23 mouse cellular contexts compared by ENCODE assay signal in genomic region chr3:100961501-100961900, GRCm38 (mm10). TPM values are rescaled to one million over a fixed set of nuclear protein-coding genes. Genes with fewer than 3 reads are reported as not detected.
A peak's percentile ranks its signal among the peaks of the same experiment; 100 is the strongest.
DNase-seq lines count a peak whose midpoint lies in the region; ATAC-seq lines count a peak whose summit lies in the region.
"Had no signal": no experiment of that assay in that cellular context is flagged by ENCODE, and none has a peak within 500 bp of the region (broad histone marks: within the 10 kb centered on the region; RNA-seq: fewer than 3 reads in every experiment).

No protein-coding gene starts in this region.

- 0 out of 2 replicates have a peak overlapping the region, but pooled peaks have one; percentile 7 for H3K4me2 ChIP-seq in heart, embryonic 15.5 days
- no peak overlapping the region for H3K4me2 ChIP-seq in liver, embryonic 13.5 days
- no peak overlapping the region for H3K4me2 ChIP-seq in stomach, embryonic 16.5 days (ENCODE audit: low read depth, low read length)
- H3K4me2 ChIP-seq: hindbrain, embryonic 12.5 days; liver, embryonic 15.5 days; midbrain, embryonic 12.5 days; neural tube, embryonic 13.5 days had no signal

- H3K4me3 ChIP-seq in heart, embryonic 10.5 days, result no peak overlapping the region
- no peak overlapping the region for H3K4me3 ChIP-seq in heart, embryonic 15.5 days
- H3K4me3 ChIP-seq in liver, embryonic 13.5 days (replicated peaks), result no peak overlapping the region
- H3K4me3 ChIP-seq in stomach, embryonic 16.5 days (replicated peaks; ENCODE audit: low read length), result no peak overlapping the region
- H3K4me3 ChIP-seq: hindbrain, embryonic 12.5 days; liver, embryonic 15.5 days; midbrain, embryonic 12.5 days; neural tube, embryonic 13.5 days had no signal

- H3K36me3 ChIP-seq in heart, embryonic 10.5 days, result peaks cover 85% of the 10 kb centered on the region
- peaks cover 38% of the 10 kb centered on the region for H3K36me3 ChIP-seq in heart, embryonic 15.5 days
- H3K36me3 ChIP-seq in liver, embryonic 13.5 days, result peaks cover 85% of the 10 kb centered on the region
- peaks cover 13% of the 10 kb centered on the region; the same call in 1 of the 2 replicates for H3K36me3 ChIP-seq in stomach, embryonic 16.5 days (ENCODE audit: control insufficient read depth, insufficient read depth, low read length)

- H3K9me3 ChIP-seq in heart, embryonic 10.5 days, result no peaks in the 10 kb centered on the region
- no peaks in the 10 kb centered on the region for H3K9me3 ChIP-seq in heart, embryonic 15.5 days (replicated peaks)
- no peaks in the 10 kb centered on the region for H3K9me3 ChIP-seq in liver, embryonic 13.5 days (replicated peaks)
- H3K9me3 ChIP-seq in stomach, embryonic 16.5 days (replicated peaks; ENCODE audit: control insufficient read depth, low read length), result no peaks in the 10 kb centered on the region
- H3K9me3 ChIP-seq: G1E; hindbrain, embryonic 12.5 days; liver, embryonic 15.5 days; midbrain, embryonic 12.5 days; neural tube, embryonic 13.5 days had no signal

- 74% methylated on average over 7 of the region's 7 CpGs for WGBS in heart, embryonic 10.5 days
- WGBS in heart, embryonic 15.5 days, result 47% methylated on average over 7 of the region's 7 CpGs
- WGBS in liver, embryonic 13.5 days (ENCODE audit: insufficient replicate concordance), result 79% methylated on average over 7 of the region's 7 CpGs
- 76% methylated on average over 7 of the region's 7 CpGs for WGBS in stomach, embryonic 16.5 days

- H3K27me3 ChIP-seq in heart, embryonic 10.5 days (ENCODE audit: insufficient read depth, poor library complexity, severe bottlenecking), result no peaks in the 10 kb centered on the region
- no peaks in the 10 kb centered on the region for H3K27me3 ChIP-seq in heart, embryonic 15.5 days
- H3K27me3 ChIP-seq in liver, embryonic 13.5 days, result no peaks in the 10 kb centered on the region
- no peaks in the 10 kb centered on the region for H3K27me3 ChIP-seq in stomach, embryonic 16.5 days (ENCODE audit: control insufficient read depth, insufficient read depth, low read length)
- H3K27me3 ChIP-seq: hindbrain, embryonic 12.5 days; liver, embryonic 15.5 days; midbrain, embryonic 12.5 days; neural tube, embryonic 13.5 days had no signal

- H3K4me1 ChIP-seq in heart, embryonic 10.5 days, result peaks cover 4% of the 10 kb centered on the region; the same call in 1 of the 2 replicates
- peaks cover 21% of the 10 kb centered on the region for H3K4me1 ChIP-seq in heart, embryonic 15.5 days (replicated peaks)
- H3K4me1 ChIP-seq in liver, embryonic 13.5 days (replicated peaks), result peaks cover 10% of the 10 kb centered on the region
- no peaks in the 10 kb centered on the region for H3K4me1 ChIP-seq in stomach, embryonic 16.5 days (ENCODE audit: control insufficient read depth, insufficient read depth, low read length)
- H3K4me1 ChIP-seq: hindbrain, embryonic 12.5 days; midbrain, embryonic 12.5 days; neural tube, embryonic 13.5 days had no signal

- no peak for ATAC-seq in heart, embryonic 15.5 days (replicated peaks; ENCODE audit: insufficient number of reproducible peaks, insufficient read depth, low FRiP score, low read depth)
- ATAC-seq in liver, embryonic 13.5 days (ENCODE audit: low read depth), result no peak
- no peak for ATAC-seq in stomach, embryonic 16.5 days (ENCODE audit: insufficient read depth, low FRiP score)
- ATAC-seq: forebrain, embryonic 14.5 days; intestine, embryonic 16.5 days had no signal

- intact Hi-C loops in heart, postnatal 14 days (cut with DNase I), result loop anchor here (10.0 kb wide), 1 partner anchor 853 kb away; no protein-coding TSS in a partner anchor

- H3K9ac ChIP-seq in heart, embryonic 15.5 days, result no peak overlapping the region
- no peak overlapping the region for H3K9ac ChIP-seq in liver, embryonic 13.5 days
- H3K9ac ChIP-seq in stomach, embryonic 16.5 days (ENCODE audit: low read length), result no peak overlapping the region
- H3K9ac ChIP-seq: hindbrain, embryonic 12.5 days; liver, embryonic 15.5 days; midbrain, embryonic 12.5 days; neural tube, embryonic 13.5 days had no signal

- peak overlapping the region; percentile 67; the same call in 1 of the 2 replicates for H3K27ac ChIP-seq in heart, embryonic 10.5 days
- peak overlapping the region; percentile 80 for H3K27ac ChIP-seq in heart, embryonic 15.5 days
- peak overlapping the region; percentile 6; the same call in 1 of the 2 replicates for H3K27ac ChIP-seq in liver, embryonic 13.5 days
- peak overlapping the region; percentile 5; the same call in 1 of the 2 replicates for H3K27ac ChIP-seq in stomach, embryonic 16.5 days (ENCODE audit: low read length)
- H3K27ac ChIP-seq: hindbrain, embryonic 12.5 days; kidney, postnatal 0 days; liver, embryonic 15.5 days; midbrain, embryonic 12.5 days; neural tube, embryonic 13.5 days had no signal

- no peak for DNase-seq in heart, embryonic 10.5 days (ENCODE audit: low spot score)
- no peak for DNase-seq in heart, postnatal 14 days
- no peak for DNase-seq in heart, adult 18-20 months
- DNase-seq in liver, embryonic 13.5 days, result no peak
- DNase-seq in liver, result no peak
- DNase-seq: adrenal gland, postnatal 10 days; cerebellum, adult 8-10 months; cerebellum, postnatal 25 days; gastrocnemius, postnatal 14 days; kidney, adult 8-10 months; kidney, postnatal 4 days; right cerebral cortex, postnatal 4 days; thymus, postnatal 4 days had no signal

RNA-seq across cellular contexts. Expression of gene Ttf2, which starts 8.0 kb away (rescaled TPM):
- 18.0 and 18.1 TPM in 2 replicates for polyA plus RNA-seq in heart, embryonic 10.5 days (2016; fragmentation: Nextera tagmentation; extraction: Ambion mirVana)
- 1 to 10 TPM; 3.4 to 3.9 TPM for total RNA-seq in heart, postnatal 14 days (2021)
- 8.2 and 10.8 TPM in 2 replicates for polyA plus RNA-seq in heart, embryonic 15.5 days (2015; fragmentation: Nextera tagmentation; extraction: Ambion mirVana)
- total RNA-seq in heart, adult 18-20 months (2021), result 1 to 10 TPM; 2.1 to 2.3 TPM
- 8.4 and 9.6 TPM in 2 replicates for polyA plus RNA-seq in liver, embryonic 13.5 days (2015; fragmentation: Nextera tagmentation; extraction: Ambion mirVana)
- polyA plus RNA-seq in stomach, embryonic 16.5 days (2015; fragmentation: Nextera tagmentation; extraction: Ambion mirVana), result 12.3 and 12.4 TPM in 2 replicates

RNA-seq across cellular contexts. Expression of gene Trim45, which starts 39.5 kb away (rescaled TPM):
- 5.1 and 5.6 TPM in 2 replicates for polyA plus RNA-seq in heart, embryonic 10.5 days (2016; fragmentation: Nextera tagmentation; extraction: Ambion mirVana)
- total RNA-seq in heart, postnatal 14 days (2021), result 10 to 100 TPM in 1 of 2 experiments, 1 to 10 TPM in 1; 9.1 to 10.4 TPM
- polyA plus RNA-seq in heart, embryonic 15.5 days (2015; fragmentation: Nextera tagmentation; extraction: Ambion mirVana), result 3.4 and 4.6 TPM in 2 replicates
- total RNA-seq in heart, adult 18-20 months (2021), result 10 to 100 TPM; 10.5 to 12.1 TPM
- polyA plus RNA-seq in liver, embryonic 13.5 days (2015; fragmentation: Nextera tagmentation; extraction: Ambion mirVana), result 0.88 and 1.0 TPM in 2 replicates
- polyA plus RNA-seq in stomach, embryonic 16.5 days (2015; fragmentation: Nextera tagmentation; extraction: Ambion mirVana), result 6.4 and 6.5 TPM in 2 replicates

Comparison
In these comparisons a context has a peak if more than half of its experiments do, and no peak if none do; other contexts are left out.
1. H3K27ac ChIP-seq: peak in every context shown above with its lines; median percentile 80 in heart, embryonic 15.5 days; 67 in heart, embryonic 10.5 days; 6 in liver, embryonic 13.5 days; 5 in stomach, embryonic 16.5 days.